Mouse (Mus musculus): Measurements from ENCODE around the gene Zfp9. TPM values are rescaled to one million over a fixed set of nuclear protein-coding genes. Genes with fewer than 3 reads are reported as not detected.

The Zfp9 gene
- 1.4 TPM for polyA plus RNA-seq (2014; fragmentation: Illumina TruSeq; extraction: RNeasy Lipid Tissue Mini Kit (QIAGEN cat#74804); ENCODE audit: low read depth, low replicate concordance)

DNA sequence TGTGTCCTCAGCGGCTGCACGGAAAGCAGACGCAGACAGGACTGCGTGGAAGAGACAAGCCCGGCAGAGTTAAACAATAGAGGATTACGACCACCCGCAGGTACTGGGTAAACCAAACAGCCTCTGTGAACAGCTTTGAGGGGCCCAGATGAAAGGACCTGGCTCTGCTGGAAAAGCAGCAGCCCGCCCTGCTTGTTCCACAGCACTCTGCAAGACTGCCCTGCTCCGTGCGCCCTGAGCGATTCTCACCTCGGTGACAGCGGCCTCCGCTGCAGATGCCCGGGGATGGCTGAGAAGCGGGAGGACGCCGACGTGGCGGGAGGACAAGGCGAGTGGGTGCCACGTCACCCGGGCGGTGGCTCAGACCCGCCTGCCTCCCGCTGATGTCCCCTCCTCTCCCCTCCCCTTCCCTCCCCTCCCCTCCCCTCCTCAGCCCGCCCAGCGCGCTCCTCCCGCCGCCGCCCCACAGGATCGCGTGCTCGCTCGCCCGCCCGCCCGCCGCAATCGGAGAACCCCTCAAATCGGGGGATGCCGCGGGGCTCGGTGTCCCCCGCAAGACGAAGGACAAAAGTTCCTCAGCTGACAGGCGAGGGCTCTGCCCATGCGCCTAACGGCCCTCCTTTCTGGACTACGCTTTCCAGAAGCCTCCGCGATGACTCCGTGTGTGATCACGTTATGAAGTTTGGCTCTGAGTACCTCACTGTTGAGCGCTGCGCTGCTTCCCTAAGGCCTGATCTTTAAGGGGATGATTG lies at the start of gene Zfp9:
TSS of gene Zfp9 (minus strand) at position 364 of the 752 bp plus-strand sequence.

DNA sequence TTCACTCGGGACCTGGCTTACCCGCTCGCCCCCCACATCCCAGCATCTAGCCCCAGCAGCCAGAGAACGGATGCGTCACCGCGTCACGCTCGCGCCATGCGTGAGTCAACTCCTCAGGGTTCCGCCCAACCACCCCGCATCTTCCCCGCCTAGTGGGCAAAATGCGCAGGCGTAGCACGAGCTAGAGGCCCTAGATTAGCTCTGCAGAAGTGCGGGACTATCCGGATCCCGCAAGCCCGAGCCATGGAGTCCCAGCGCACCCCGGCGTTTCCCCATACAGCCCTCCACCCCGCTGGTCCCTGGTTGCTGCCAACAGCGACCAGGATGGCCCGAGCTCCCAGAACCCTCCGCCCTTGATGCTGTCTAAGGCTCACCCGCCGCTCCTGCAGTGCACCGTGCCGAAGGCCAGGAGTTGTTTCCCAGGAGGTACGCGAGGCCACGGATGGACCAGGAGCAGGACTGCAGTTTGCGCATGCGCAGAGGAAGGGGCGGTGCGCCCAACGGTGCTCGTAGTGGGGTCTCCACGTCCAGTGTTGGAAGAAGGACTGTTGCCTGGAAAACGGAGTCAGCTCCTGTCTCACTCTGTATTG lies 24.0 kb downstream of the Zfp9 start, which contains the start of gene Zfp248:
TSS of gene Zfp248 (minus strand) at position 487 of the 590 bp plus-strand sequence.

DNA sequence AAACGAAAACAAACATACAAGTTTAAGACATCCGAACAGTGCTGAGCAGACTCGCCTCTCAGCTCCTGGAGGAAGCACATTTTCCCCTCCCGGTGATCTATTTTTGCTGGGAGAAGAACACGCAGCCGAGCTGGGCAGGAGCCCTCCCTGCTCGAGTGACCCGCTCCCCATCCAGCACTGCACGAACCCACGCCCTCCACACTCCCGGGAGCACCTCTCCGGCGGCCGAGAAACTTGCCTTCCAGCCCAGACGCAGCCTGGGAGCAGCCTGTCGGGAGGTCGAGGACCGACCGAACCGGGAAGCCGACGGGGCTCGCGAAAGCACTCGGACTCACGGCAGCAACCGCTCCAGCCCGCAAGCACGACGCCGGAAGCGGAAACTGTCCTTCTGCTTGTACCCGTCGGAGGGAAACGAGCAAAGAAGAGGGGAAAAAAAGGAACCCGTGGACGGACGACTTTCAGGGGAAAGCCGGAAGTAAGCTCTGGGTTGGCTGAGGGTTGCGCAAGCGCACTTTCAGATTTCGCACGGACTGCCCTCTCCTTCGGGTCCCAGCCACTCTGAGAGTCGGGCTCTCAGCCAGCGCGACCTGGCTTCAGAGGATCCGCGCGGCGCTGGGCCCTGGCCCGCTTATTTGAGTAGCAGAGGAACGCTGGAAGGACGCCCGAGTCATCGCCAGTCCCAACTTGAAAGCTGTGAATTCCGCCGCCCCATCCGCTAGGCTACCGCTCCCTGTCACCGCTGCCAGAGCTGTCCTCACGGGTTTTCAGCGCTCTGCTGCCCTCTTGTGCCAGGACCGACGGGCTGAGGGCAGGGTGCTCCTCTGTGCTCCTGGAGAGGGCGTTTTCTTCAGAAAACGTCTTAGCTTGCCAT lies 59.8 kb downstream of the Zfp9 start, which contains the start of gene Bms1:
TSS of gene Bms1 (minus strand) at position 425 of the 871 bp plus-strand sequence.

Other genes starting within 250 kb of the Zfp9 start
- gene Bms1, start 59.8 kb downstream of the Zfp9 start, polyA plus RNA-seq (2014; fragmentation: Illumina TruSeq; extraction: RNeasy Lipid Tissue Mini Kit (QIAGEN cat#74804); ENCODE audit: low read depth, low replicate concordance), result 12.2 TPM
- gene Zfp248, start 23.8 kb downstream of the Zfp9 start, polyA plus RNA-seq (2014; fragmentation: Illumina TruSeq; extraction: RNeasy Lipid Tissue Mini Kit (QIAGEN cat#74804); ENCODE audit: low read depth, low replicate concordance), result 0.61 TPM
- gene Ankrd26, start 82.9 kb upstream of the Zfp9 start, polyA plus RNA-seq (2014; fragmentation: Illumina TruSeq; extraction: RNeasy Lipid Tissue Mini Kit (QIAGEN cat#74804); ENCODE audit: low read depth, low replicate concordance), result 3.6 TPM